Mouse (Mus musculus) heart, postnatal 10 days (tissue): ENCODE measurements around the gene Tmem161b. TPM values are rescaled to one million over a fixed set of nuclear protein-coding genes. Genes with fewer than 3 reads are reported as not detected.
A peak's percentile ranks its signal among the peaks of the same experiment; 100 is the strongest.
"Not testable (repeated sequence)": the region's sequence is repeated elsewhere in the genome, so short reads cannot be mapped to it uniquely, and the experiment has no call there.

ENCODE experiments used
- DNase-seq, 2 experiments: peaks; one replicate each; pipeline ENCODE4 v3.0.0; 2021
- intact Hi-C: fragments of 180-260 bp; cut with DNase I; formaldehyde crosslinking; loops from one replicate; pipeline ENCODE4 v1.15.1; 2025
- total RNA-seq, 2 experiments: library from RNA; stranded (reverse); gene quantifications; 2 replicates each; pipeline ENCODE4 v1.2.3; 2021

Tmem161b gene
- total RNA-seq: 10 to 100 TPM; 24.8 to 26.2 TPM

GRCm38 (mm10) chr13:84221820-84222681, at the start of gene Tmem161b:
Gene Tmem161b (plus strand): TSS chr13:84222296.
- DNase-seq: peak; percentile 90 to 92
- intact Hi-C loops: loop anchor here (2.0 to 5.0 kb wide), 2 partner anchors 127 to 490 kb away; no protein-coding TSS in a partner anchor

- intact Hi-C loops, DNase-seq: not testable (repeated sequence)
Measured at GRCm38 (mm10) chr13:84185835-84186234, 36.3 kb upstream of the Tmem161b start.

GRCm38 (mm10) chr13:84192723-84193122, 29.4 kb upstream of the Tmem161b start:
- DNase-seq: no peak

GRCm38 (mm10) chr13:84222682-84222992, 541 bp downstream of the Tmem161b start:
- intact Hi-C loops: loop anchor here (2.0 to 5.0 kb wide), 2 partner anchors 126 to 490 kb away; no protein-coding TSS in a partner anchor
- no peak for DNase-seq

More at GRCm38 (mm10) chr13:84192723-84193122, 29.4 kb upstream of the Tmem161b start:
- intact Hi-C loops: no loop called here

GRCm38 (mm10) chr13:84223018-84223417, 922 bp downstream of the Tmem161b start:
- intact Hi-C loops: loop anchor here (2.0 to 5.0 kb wide), 2 partner anchors 126 to 491 kb away; no protein-coding TSS in a partner anchor
- no peak for DNase-seq

- intact Hi-C loops: no loop called here
- DNase-seq: no peak
Measured at GRCm38 (mm10) chr13:84234019-84234418, 11.9 kb downstream of the Tmem161b start.

GRCm38 (mm10) chr13:84236768-84237167, 14.7 kb downstream of the Tmem161b start:
- intact Hi-C loops: no loop called here
- DNase-seq: peak; percentile 8 to 11

GRCm38 (mm10) chr13:84238184-84238583, 16.1 kb downstream of the Tmem161b start:
- intact Hi-C loops: no loop called here
- no peak for DNase-seq

- no peak for DNase-seq
- intact Hi-C loops: no loop called here
Measured at GRCm38 (mm10) chr13:84248065-84248464, 26.0 kb downstream of the Tmem161b start.

GRCm38 (mm10) chr13:84251295-84251694, 29.2 kb downstream of the Tmem161b start:
- intact Hi-C loops: no loop called here

GRCm38 (mm10) chr13:84255047-84255446, 33.0 kb downstream of the Tmem161b start:
- DNase-seq: no peak
- intact Hi-C loops: no loop called here

More at GRCm38 (mm10) chr13:84251295-84251694, 29.2 kb downstream of the Tmem161b start:
- DNase-seq: no peak

- DNase-seq, intact Hi-C loops: not testable (repeated sequence)
Measured at GRCm38 (mm10) chr13:84264418-84264817, 42.3 kb downstream of the Tmem161b start.

GRCm38 (mm10) chr13:84276246-84276645, 54.1 kb downstream of the Tmem161b start:
- intact Hi-C loops: no loop called here

GRCm38 (mm10) chr13:84280352-84280751, 58.3 kb downstream of the Tmem161b start:
- no peak for DNase-seq
- intact Hi-C loops: no loop called here

More at GRCm38 (mm10) chr13:84276246-84276645, 54.1 kb downstream of the Tmem161b start:
- no peak for DNase-seq

- intact Hi-C loops: no loop called here
- no peak for DNase-seq
Measured at GRCm38 (mm10) chr13:84282966-84283365, 60.9 kb downstream of the Tmem161b start.

GRCm38 (mm10) chr13:84284764-84285558, 62.9 kb downstream of the Tmem161b start:
- no peak for DNase-seq
- intact Hi-C loops: no loop called here

GRCm38 (mm10) chr13:84285559-84285945, 63.5 kb downstream of the Tmem161b start:
- intact Hi-C loops: no loop called here
- no peak for DNase-seq

- intact Hi-C loops: no loop called here
- no peak for DNase-seq
Measured at GRCm38 (mm10) chr13:84299445-84300053, 77.5 kb downstream of the Tmem161b start.

- DNase-seq: no peak
- intact Hi-C loops: no loop called here
Measured at GRCm38 (mm10) chr13:84343272-84343671, 121.2 kb downstream of the Tmem161b start.

- intact Hi-C loops: no loop called here
Measured at GRCm38 (mm10) chr13:84343691-84344495, 121.8 kb downstream of the Tmem161b start.

More at GRCm38 (mm10) chr13:84343691-84344495, 121.8 kb downstream of the Tmem161b start:
- no peak for DNase-seq
